Mouse (Mus musculus) macrophage (primary cell): Measurements from ENCODE around the gene Rfxank. TPM values are rescaled to one million over a fixed set of nuclear protein-coding genes. Genes with fewer than 3 reads are reported as not detected.

ENCODE experiments used
- H3K27ac ChIP-seq: fragments of 350-480 bp; formaldehyde crosslinking; 2 replicates; pipeline ENCODE4 v1.9.0; 2021
- H3K36me3 ChIP-seq: fragments of 350-480 bp; formaldehyde crosslinking; 2 replicates; pipeline ENCODE4 v1.9.0; 2021; ENCODE audit errors: inconsistent target
- H3K4me3 ChIP-seq: fragments of 350-480 bp; formaldehyde crosslinking; 2 replicates; pipeline ENCODE4 v1.9.0; 2021; ENCODE audit errors: inconsistent target
- H3K79me2 ChIP-seq: fragments of 350-480 bp; formaldehyde crosslinking; 2 replicates; pipeline ENCODE4 v1.9.0; 2021; ENCODE audit errors: inconsistent target
- WGBS: methylation state at CpG from one replicate; pipeline ENCODE4 v1.1.7; 2026; ENCODE audit warnings: inconsistent platforms; ENCODE audit not compliant: missing documents; 5-methylcytosine and 5-hydroxymethylcytosine counted together
- polyA plus RNA-seq: library from polyadenylated mRNA; stranded (reverse); fragments of 250-400 nt; gene quantifications from 3 replicates; pipeline ENCODE4 v1.2.4, GENCODE M21; 2018; ENCODE audit warnings: inconsistent platforms
- total RNA-seq, 78 experiments: library from RNA; depleted of rRNA; stranded (reverse); fragments of 250-400 nt; gene quantifications; 1 replicate in 9 of 78; 2 replicates in 24 of 78; 3 replicates in 43 of 78; 4 replicates in 2 of 78; pipeline ENCODE4 v1.2.4; 2018; ENCODE audit warnings: inconsistent platforms in 56 of 78

The Rfxank gene
- total RNA-seq (2018; cell fraction: chromatin; rRNA removed): 10 to 100 TPM in 15 of 26 experiments, 1 to 10 TPM in 11; 2.0 to 30.4 (median 12.7) TPM
- 10 to 100 TPM in 13 of 26 experiments, 1 to 10 TPM in 13; 5.3 to 12.9 (median 9.9) TPM for total RNA-seq (2018; cell fraction: cytosol; rRNA removed)
- 10 to 100 TPM in 11 of 26 experiments, 1 to 10 TPM in 15; 2.8 to 21.3 (median 7.7) TPM for total RNA-seq (2018; cell fraction: nucleus; rRNA removed)
- polyA plus RNA-seq: 4.5 to 7.7 TPM (median 7.3 TPM) in 3 replicates

DNA sequence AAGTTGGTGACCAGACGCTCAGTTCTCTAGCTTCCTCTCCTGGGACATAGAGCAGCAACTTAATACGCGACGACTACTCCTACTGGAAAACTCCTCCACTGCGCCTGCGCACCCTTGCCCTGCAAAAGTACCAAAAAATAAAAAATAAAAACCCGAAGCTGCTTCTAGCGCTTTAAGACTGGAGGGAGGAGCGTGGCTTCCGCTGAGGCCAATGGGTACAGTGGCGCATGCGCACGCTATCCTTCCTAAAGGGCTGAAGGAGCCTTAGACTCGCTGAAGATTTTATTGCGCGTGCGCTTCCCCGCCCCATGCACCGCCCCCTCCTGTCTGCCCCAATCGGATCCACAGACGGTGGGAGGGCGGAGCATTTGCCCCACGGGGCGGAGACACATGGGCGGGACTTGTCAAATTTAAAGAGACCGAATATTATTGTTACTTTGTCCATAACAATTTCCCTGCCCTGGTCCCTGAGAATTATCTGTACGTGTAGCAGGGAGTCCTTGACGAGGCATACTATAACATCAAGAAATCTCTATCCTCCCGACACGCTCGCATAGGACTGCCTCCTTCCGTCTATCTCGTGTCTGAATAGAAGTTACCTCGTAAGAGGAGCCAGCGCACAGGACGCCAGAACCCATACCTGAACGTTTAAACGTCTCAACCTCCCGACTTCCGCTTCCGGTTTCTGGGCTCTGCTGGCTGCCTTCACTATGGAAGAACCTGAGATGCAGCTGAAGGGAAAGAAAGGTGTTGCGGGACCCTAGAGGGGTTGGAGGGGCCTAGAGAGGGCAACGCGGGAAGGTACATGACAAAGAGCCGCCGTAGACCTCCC lies at the start of gene Rfxank, which contains the start of the genes Borcs8 and Mef2b:
Gene Rfxank (minus strand): TSS at position 129 of the 832 bp plus-strand sequence.
Gene Borcs8 (plus strand): TSS at position 474 of the 832 bp plus-strand sequence.
Gene Mef2b (plus strand): TSS at position 686 of the 832 bp plus-strand sequence.
- under 1% methylated on average over 46 of the region's 46 CpGs for WGBS
- H3K4me3 ChIP-seq: peak within 1 kb of the TSS; percentile 98
- H3K36me3 ChIP-seq: peaks cover 43% of the 10 kb centered on the region; the same call in 1 of the 2 replicates
- H3K27ac ChIP-seq: peak within 1 kb of the TSS; percentile 52
- H3K79me2 ChIP-seq: peaks cover 14% of the 10 kb centered on the region

DNA sequence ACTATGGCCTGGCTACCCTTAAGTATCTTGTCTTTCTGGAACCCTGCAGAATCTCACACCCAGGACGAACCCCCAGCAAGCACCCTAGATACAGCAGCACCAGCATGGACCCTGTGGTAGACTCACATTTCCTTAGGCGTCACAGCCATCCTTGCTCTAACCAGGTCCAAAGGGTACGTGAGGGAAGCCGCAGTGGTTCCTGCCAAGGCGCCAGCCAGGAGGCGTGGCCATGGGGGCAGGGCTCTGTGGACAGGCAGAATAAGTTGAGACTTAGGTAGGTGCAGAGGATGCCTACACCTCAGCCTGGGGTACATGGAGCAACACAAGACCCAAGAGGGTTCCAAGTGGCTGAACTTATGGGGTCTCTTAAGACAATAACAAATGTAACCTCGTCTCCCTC lies 49.8 kb upstream of the Rfxank start:
- WGBS: 88% methylated on average over 7 of the region's 7 CpGs
- no peak overlapping the region for H3K27ac ChIP-seq
- no peaks in the 10 kb centered on the region for H3K36me3 ChIP-seq

DNA sequence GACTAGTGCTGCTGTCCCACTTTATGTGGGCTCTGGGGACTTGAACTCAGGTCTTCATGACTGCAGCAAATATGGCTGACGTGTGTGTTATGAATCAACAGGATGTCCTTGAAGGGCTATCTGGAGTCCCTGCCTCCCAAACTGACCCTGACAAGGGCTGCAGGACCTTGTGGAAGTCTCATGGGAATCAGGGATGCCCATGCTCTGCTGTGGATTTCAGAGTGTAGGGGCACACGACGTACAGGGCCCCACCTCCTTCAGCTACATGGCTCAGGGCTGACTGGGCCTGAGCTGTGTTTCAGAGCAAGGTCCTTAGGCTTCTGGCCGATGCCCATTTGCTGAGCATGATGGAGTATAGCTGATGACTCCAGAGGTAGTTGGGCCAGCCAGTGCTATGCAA lies 44.2 kb upstream of the Rfxank start:
- H3K4me3 ChIP-seq: no peak overlapping the region
- WGBS: 94% methylated on average over 4 of the region's 4 CpGs
- no peaks in the 10 kb centered on the region for H3K79me2 ChIP-seq
- H3K27ac ChIP-seq: no peak overlapping the region
- peaks cover 10% of the 10 kb centered on the region; the same call in 1 of the 2 replicates for H3K36me3 ChIP-seq

More for the DNA sequence above, 49.8 kb upstream of the Rfxank start:
- Histone ChIP-seq H3K79me2 (no peaks in the 10 kb centered on the region), H3K4me3 (no peak overlapping the region)

DNA sequence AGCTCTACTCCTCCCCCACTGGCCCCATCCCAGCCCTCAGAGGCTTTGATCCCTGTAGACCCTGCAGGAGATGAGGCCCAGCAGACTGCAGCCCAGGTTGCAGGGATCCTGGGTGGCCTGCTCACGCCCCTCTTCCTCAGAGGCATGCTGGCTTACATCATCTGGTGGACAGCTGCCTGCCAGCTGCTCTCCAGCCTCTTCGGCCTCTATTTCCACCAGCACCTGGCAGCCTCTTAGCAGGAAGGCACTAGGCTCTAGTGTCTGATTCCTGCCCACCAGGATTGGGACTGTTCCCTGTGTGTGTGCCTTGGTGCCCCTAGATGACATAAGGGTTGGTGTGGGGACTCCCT lies 42.9 kb upstream of the Rfxank start:
- WGBS: 100% methylated on average over 2 of the region's 2 CpGs
- Histone ChIP-seq H3K36me3 (peaks cover 15% of the 10 kb centered on the region; the same call in 1 of the 2 replicates), H3K4me3 (no peak overlapping the region), H3K27ac (no peak overlapping the region), H3K79me2 (no peaks in the 10 kb centered on the region)

DNA sequence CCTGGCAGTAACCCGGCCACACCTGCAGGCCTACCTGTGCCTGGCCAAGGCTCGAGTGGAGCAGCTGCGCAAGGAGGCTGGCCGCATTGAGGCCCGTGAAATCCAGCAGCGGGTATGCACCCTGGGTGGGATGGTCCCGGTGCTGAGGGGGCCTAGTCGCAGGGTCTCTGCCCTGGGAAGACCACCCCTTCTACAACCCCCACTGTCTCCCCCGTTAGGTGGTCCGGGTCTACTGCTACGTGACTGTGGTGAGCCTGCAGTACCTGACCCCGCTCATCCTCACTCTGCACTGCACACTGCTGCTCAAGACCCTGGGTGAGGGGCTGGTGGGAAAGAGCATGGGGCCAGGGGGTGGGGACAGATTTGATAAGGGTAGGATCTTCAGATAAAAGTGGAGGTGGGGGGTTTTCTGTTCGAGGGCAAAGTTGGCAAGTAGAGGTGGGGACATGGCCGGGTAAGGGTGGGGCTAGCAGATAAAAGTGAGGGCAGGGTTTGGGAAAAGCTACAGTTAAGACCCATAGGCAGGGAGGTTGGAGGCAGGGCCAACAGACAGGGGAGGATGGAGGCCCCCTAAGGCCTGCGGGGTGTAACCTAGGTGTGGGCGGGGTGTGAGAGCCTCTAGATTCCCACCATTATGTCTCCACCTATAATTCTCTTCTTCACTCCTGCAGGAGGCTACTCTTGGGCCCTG lies 42.4 kb upstream of the Rfxank start:
- 90% methylated on average over 11 of the region's 16 CpGs for WGBS
- Histone ChIP-seq H3K27ac (no peak overlapping the region), H3K4me3 (no peak overlapping the region), H3K36me3 (peaks cover 15% of the 10 kb centered on the region; the same call in 1 of the 2 replicates), H3K79me2 (no peaks in the 10 kb centered on the region)

DNA sequence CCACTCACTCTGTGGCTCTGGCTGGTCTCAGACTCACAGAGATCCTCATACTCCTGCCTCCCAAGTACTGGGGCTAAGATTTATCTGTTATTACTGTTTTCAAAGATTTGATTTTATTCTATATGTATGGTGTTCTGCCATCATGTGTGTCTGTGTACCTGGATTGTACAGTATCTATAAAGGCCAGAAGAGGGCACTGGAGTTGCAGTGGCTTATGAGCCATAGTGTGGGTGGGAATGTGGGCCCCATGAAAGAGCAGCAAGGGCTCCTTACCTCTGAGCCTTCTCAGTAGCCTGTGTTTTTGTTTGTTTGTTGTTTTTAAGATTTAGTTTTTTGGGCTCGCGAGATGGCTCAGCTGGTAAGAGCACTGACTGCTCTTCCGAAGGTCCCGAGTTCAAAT lies 40.1 kb upstream of the Rfxank start:
- 95% methylated on average over 4 of the region's 4 CpGs for WGBS

DNA sequence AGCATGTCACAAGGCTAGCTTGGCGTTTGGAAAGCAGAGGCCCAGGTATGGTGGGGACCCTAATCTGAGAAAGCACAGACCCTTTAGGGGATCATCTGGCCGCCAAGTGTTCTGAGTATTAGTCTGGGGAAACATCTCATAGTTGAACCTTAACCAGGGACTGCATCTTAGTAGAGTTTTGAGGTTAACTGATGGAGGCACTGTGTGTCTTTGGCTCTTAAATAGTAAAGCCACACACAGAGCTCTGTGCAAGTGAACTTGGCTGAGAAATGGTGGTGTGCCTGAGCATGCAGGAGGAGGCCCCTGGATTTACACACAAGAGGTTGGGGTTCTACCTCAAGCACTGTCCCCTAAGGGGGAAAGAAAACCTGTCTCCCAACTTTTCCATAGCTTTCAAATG lies 39.3 kb upstream of the Rfxank start:
- Histone ChIP-seq H3K27ac (no peak overlapping the region), H3K79me2 (peaks cover 11% of the 10 kb centered on the region; the same call in 1 of the 2 replicates), H3K36me3 (peaks cover 15% of the 10 kb centered on the region; the same call in 1 of the 2 replicates), H3K4me3 (no peak overlapping the region)
- WGBS: 100% methylated on average over 2 of the region's 2 CpGs

More for the DNA sequence above, 40.1 kb upstream of the Rfxank start:
- Histone ChIP-seq H3K27ac (no peak overlapping the region), H3K36me3 (peaks cover 15% of the 10 kb centered on the region; the same call in 1 of the 2 replicates), H3K79me2 (peaks cover 3% of the 10 kb centered on the region; the same call in 1 of the 2 replicates), H3K4me3 (no peak overlapping the region)

DNA sequence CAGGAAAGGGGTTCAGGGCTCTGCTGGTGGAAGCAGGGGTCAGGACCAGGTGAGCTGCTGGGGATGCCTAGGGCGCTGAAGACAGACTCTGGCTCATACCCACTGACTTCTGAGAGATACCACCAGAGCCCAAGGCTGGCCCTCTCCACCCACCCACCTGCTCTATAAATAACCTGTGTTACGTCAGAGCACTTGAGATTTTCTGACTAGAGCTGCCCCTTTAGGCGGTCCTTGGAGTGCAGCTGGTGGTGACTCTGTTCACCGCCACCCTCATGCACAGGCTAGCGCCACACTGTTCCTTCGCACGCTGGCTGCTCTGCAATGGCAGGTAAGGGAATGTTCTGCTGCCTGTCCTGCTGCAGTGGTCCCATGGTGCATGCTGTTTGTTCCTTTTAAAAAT lies 35.1 kb upstream of the Rfxank start:
- Histone ChIP-seq H3K36me3 (peaks cover 6% of the 10 kb centered on the region; the same call in 1 of the 2 replicates), H3K27ac (no peak overlapping the region), H3K4me3 (no peak overlapping the region), H3K79me2 (peaks cover 18% of the 10 kb centered on the region; the same call in 1 of the 2 replicates)
- WGBS: 90% methylated on average over 6 of the region's 7 CpGs

DNA sequence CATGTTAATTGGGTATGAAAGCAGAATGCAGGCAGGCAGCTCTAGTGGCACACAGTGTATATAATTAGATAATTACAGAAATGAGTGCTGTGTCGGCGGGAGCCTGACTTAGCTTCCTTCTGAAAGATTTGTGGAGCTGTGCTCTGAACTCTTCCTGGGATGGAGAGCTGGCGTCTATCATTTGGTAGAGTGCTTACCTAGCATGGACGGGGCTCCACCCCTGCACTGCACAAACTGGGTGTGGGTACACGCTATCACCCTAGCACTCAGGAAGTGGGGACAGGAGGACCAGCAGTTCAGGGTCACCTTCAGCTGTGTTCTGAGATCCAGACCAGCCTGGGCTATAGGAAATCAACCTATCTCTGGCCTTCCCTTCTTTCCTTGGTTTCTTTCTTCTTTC lies 34.4 kb upstream of the Rfxank start:
- no peak overlapping the region for H3K4me3 ChIP-seq

DNA sequence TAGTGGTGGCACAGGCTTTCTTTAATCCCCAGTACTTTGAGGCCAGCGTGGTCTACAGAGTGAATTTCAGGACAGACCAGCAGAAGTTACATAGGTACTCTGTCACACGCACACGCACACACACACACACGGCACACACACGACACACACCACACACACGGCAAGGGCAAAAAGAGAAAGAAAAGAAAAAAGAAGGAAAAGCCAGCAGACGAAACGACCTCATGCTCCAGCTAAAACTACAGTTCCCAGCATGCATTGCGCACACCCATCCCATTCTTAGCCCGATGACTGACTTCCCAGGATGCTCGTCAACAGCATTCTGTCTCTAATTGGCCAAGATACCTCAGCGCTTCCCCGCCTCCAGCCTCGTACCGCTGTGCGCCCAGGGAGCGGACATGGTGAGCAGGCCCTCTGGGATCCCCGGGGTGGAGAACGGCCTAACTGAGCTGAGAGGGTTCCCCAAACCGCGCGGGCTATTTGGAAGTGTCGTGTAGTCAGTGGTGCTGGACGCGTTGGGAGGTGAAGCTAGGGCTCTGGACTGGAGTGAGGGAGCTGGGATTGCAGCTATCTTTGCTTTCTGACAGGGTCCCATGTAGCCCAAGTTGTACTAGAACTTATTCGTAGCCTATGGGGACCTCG lies 33.2 kb upstream of the Rfxank start, which contains the start of gene Tmem161a:
Gene Tmem161a (plus strand): TSS at position 314 of the 639 bp plus-strand sequence.
- H3K27ac ChIP-seq: peak within 1 kb of the TSS; percentile 36
- H3K79me2 ChIP-seq: peaks cover 18% of the 10 kb centered on the region; the same call in 1 of the 2 replicates
- WGBS: 2% methylated on average over 26 of the region's 27 CpGs
- peaks cover 1% of the 10 kb centered on the region; the same call in 1 of the 2 replicates for H3K36me3 ChIP-seq
- H3K4me3 ChIP-seq: peak within 1 kb of the TSS; percentile 76

More for the DNA sequence above, 34.4 kb upstream of the Rfxank start:
- WGBS: 88% methylated on average over 5 of the region's 5 CpGs
- Histone ChIP-seq H3K79me2 (peaks cover 18% of the 10 kb centered on the region; the same call in 1 of the 2 replicates), H3K27ac (no peak overlapping the region), H3K36me3 (peaks cover 6% of the 10 kb centered on the region; the same call in 1 of the 2 replicates)

DNA sequence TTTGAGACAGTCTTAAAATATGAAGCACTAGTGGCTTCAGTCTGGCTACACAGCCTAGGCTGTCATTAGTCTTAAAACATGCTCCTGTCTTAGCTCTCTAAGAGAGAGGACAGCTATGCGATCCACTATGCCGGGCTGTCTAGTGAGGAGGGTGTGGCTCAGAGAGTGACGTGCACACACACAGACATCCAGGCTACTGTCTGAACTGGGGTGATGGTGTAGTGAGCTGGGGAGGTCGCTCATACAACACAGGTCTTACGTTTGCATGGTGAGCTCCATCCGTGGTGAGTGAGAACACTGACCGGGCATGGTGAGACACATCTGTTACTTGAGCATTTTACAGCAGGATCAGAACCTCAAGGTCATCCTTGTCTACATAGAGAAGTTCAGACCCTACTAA lies 32.3 kb upstream of the Rfxank start:
- Histone ChIP-seq H3K27ac (no peak overlapping the region), H3K4me3 (no peak overlapping the region), H3K79me2 (peaks cover 18% of the 10 kb centered on the region; the same call in 1 of the 2 replicates), H3K36me3 (no peaks in the 10 kb centered on the region)
- over 99% methylated on average over 7 of the region's 7 CpGs for WGBS

DNA sequence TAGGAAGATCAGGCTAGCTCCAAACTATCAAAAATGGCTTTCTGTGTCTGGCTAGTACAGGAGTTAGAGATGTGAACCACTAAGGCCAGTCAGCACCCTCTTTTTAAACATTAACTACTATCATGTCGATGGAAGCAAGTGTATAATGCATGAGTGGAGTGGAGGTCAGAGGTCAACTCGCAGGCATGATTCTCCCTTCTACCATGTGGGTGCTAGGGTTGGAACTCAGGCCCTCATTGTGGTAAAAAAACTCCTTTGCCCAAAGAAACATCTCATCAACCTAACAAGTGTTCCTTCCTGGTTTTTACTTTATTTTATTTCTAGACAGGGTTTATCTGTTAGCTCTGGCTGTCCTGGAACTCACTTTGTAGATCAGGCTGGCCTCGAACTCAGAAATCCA lies 31.8 kb upstream of the Rfxank start:
- Histone ChIP-seq H3K4me3 (no peak overlapping the region), H3K36me3 (no peaks in the 10 kb centered on the region), H3K27ac (no peak overlapping the region), H3K79me2 (peaks cover 18% of the 10 kb centered on the region; the same call in 1 of the 2 replicates)
- 100% methylated on average over 2 of the region's 3 CpGs for WGBS

DNA sequence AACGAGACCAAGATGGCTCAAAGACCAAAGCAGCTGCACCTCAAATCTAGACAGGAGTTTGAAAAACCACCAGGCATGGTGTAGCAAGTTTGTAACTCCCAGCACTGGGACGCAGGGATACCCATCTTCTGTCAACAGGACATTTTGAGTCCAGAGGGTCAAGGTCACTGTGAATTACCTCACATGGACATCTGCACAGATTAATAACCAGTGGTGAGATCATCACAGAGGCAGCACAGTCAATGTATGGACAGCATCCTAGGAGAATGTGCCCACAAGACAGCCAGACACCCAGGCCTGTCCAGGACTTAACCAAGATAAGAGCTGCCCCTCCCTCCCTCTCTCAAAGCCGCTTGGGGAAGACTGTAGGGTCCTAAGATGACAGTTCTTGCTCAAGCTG lies 31.2 kb upstream of the Rfxank start:
- Histone ChIP-seq H3K27ac (no peak overlapping the region), H3K79me2 (peaks cover 18% of the 10 kb centered on the region; the same call in 1 of the 2 replicates)
- 89% methylated on average over 3 of the region's 3 CpGs for WGBS

More for the DNA sequence above, 31.2 kb upstream of the Rfxank start:
- H3K36me3 ChIP-seq: no peaks in the 10 kb centered on the region
- no peak overlapping the region for H3K4me3 ChIP-seq
